Mouse (Mus musculus) ES-Bruce4 (cell line): Measurements from ENCODE around the gene Itgb7.

Experiments used
- CTCF ChIP-seq: IDR thresholded peaks from one replicate; pipeline ENCODE4 v1.8.1; 2011; ENCODE audit warnings: low read depth, low read length
- POLR2A ChIP-seq: IDR thresholded peaks from one replicate; pipeline ENCODE4 v1.8.1; 2011; ENCODE audit warnings: low read length; ENCODE audit not compliant: insufficient read depth

GRCm38 (mm10) chr15:102258581-102259253 is 27.0 kb upstream of the Itgb7 start:
- TF ChIP-seq CTCF (no peak), POLR2A (no peak)
